Mouse (Mus musculus) embryonic stem cell, embryonic (primary cell): ENCODE results near the gene Gm10330.
"Not testable (repeated sequence)": the region's sequence is repeated elsewhere in the genome, so short reads cannot be mapped to it uniquely, and the experiment has no call there.

Experiments used
- CTCF ChIA-PET, 4 experiments: fragments of 300-600 bp in 2 of 4; fragments of 350-600 bp in 2 of 4; sonication (Branson Sonifier 250); formaldehyde crosslinking; loops; one replicate each; lab custom pipeline; 2022; ENCODE audit warnings: inconsistent platforms in 2 of 4; lab: Charles Lee
- POLR2A ChIA-PET, 4 experiments: fragments of 300-600 bp in 2 of 4; fragments of 350-600 bp in 2 of 4; sonication (Branson Sonifier 250); formaldehyde crosslinking; loops; one replicate each; lab custom pipeline; 2022; ENCODE audit warnings: antibody characterized with exemption in 4 of 4, inconsistent platforms in 1 of 4; lab: Charles Lee

Gene Gm10330

GRCm38 (mm10) chr12:23780165-23780564 lies at the start of gene Gm10330:
Gm10330 (minus strand) TSS chr12:23780265.
- POLR2A ChIA-PET, CTCF ChIA-PET: not testable (repeated sequence)

GRCm38 (mm10) chr12:23800776-23801175 lies 20.7 kb upstream of the Gm10330 start:
- CTCF ChIA-PET, POLR2A ChIA-PET: not testable (repeated sequence)

- CTCF ChIA-PET, POLR2A ChIA-PET: not testable (repeated sequence)
These were observed 20.3 kb upstream of the Gm10330 start for GRCm38 (mm10) chr12:23800366-23800765.
